Mouse (Mus musculus) retina, embryonic 14.5 days (tissue): Measurements from ENCODE around the gene Atf1.

Experiments used
- DNase-seq: peaks from one replicate; pipeline ENCODE4 v3.0.0-alpha.2; 2015; ENCODE audit warnings: low spot score

Gene Atf1

GRCm38 (mm10) chr15:100227663-100228534 lies at the start of gene Atf1:
Atf1 (plus strand) TSS chr15:100227819.
- peak; percentile 94 for DNase-seq

DNA sequence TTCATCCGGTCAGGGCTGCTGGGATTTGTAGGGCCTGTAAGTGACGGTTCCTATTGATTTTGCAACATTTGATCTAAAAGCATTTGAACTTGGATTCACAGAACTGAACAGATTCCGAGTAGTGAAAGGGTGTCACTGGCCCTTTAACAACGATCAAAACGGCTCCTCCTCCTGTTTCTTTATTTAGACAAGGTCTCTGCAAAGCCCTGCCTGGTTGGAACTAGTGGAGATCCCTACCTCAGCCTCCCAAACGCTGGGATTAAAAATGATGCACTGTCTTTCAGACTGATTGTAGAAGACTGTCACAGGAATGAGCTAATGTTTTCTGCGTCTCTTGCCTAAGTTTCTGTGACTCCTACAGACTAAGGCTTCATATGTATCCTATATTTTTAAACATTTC lies 49.1 kb upstream of the Atf1 start:
- no peak for DNase-seq

GRCm38 (mm10) chr15:100179685-100180084 lies 47.9 kb upstream of the Atf1 start:
- DNase-seq: no peak

- no peak for DNase-seq
These were observed 47.4 kb upstream of the Atf1 start for GRCm38 (mm10) chr15:100180221-100180620.

- no peak for DNase-seq
These were observed 45.8 kb upstream of the Atf1 start for GRCm38 (mm10) chr15:100181841-100182240.

DNA sequence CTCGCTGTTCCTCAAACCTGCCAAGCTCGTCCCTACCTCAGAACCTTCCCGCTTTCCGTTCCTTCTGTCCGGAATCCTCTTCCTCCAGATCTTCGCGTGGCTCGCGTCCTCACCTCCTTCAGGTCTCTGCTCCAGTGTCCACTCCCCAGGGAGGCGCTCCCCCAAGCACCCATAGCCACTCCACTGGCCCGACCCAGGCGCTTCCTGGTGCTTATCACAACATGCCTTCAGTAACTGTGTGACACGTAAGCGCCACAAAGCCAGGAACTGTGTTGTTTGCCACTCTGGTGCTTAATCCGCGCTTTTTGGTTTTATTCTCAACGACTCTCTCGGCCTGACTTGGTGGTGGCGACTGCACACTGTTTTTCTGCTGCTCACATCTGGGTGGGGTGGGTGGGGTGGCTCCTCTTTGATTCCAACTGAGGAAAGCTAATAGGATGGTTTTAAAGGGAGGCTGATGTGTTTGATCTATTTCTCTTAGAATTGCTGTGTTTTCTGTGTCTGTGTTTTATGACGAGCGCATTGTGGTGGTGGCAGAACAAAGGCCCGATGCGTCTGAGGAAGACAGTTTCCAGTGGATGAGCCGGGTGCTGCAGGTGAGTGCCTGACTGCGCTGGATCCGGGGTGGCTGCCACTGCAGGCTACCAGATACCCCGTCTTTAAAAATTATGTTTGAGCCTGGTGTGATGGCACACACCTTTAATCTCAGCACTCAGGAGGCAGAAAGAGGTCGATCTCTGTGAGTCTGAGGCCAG lies 44.9 kb upstream of the Atf1 start:
- DNase-seq: no peak

GRCm38 (mm10) chr15:100183510-100183909 lies 44.1 kb upstream of the Atf1 start:
- no peak for DNase-seq

DNA sequence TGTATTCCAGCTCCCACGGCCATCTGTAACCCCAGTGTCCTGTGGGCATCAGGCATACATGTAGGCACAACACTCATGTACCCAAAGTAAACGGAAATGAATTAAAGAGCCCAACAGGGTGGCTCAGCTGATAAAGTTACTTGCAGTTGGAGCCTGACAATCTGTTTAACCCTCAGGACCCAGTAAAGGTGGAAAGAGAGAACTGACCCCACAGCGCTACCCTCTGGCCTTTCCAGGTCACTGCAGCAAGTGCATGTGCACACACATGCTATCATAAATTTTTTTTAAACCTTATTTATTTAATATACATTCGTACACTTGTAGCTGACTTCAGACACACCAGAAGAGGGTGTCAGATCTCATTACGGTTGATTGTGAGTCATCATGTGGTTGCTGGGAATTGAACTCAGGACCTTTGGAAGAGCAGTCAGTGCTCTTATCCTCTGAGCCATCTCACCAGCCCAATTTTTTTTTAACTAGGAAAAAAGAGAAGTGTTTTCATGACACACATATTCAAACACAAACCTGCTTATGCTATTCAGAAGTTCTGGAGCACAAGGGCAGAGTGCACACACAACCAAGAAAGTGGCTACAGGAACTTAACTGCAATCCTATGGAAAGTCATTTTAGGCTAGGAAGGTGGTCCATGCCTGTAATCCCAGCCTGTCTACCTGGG lies 42.7 kb upstream of the Atf1 start:
- peak; percentile 43 for DNase-seq

- no peak for DNase-seq
These were observed 41.4 kb upstream of the Atf1 start for GRCm38 (mm10) chr15:100186234-100186633.

DNA sequence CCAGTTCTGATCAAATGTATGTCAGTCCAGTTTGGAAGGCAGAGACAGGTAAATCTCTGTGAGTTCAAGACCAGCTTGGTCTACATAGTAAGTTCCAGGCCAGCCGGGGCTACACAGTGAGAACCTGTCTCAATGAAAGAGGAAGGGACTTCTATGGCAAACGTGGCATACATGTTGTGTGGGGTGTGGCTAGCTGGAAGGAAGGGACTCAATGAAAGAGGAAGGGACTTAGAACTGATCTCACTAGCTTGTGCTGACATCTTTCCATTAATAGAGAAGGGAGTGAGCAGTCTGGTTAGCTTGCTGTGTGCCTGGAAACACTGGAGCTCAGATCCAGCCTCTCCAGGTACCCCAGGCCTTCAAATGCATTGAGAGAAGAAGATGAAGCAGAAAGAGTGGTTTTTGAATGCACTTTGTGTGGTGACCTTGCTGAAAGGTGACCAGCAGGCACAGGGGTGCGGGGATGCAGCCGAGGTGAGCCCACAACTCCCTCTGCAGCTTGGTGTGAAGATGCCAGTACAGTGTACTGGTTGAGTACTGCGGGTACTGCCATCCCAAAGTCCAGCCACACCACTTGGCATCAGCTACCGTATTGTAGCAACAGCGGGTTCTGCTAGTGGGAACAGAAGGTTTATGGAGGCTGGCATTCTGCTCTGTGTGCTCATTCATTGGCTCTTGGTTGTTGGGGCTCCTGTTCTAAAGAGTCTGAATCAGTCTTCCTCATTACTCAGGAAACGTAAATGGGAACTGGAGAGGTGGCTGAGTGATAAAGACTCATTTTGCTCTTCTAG lies 40.5 kb upstream of the Atf1 start:
- no peak for DNase-seq

DNA sequence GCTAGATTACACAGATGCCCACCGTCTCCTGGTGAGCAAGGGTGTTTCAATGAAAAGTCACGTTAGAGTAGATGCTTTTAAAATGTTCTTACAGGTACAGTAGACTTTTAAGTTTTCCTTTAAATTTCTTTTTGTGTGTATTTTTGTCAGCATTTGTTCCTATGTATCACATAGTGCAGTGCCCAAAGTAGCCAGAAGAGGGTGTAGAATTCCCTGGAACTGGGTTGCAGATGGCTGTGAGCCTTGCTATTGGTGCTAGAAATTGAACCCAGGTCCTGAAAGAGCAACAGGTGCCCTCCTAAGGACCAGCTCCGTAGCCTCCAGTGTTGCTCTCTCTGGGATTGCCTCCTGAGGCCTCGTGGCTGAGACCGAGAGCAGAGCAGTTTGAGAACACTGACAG lies 39.1 kb upstream of the Atf1 start:
- DNase-seq: peak; percentile 44

DNA sequence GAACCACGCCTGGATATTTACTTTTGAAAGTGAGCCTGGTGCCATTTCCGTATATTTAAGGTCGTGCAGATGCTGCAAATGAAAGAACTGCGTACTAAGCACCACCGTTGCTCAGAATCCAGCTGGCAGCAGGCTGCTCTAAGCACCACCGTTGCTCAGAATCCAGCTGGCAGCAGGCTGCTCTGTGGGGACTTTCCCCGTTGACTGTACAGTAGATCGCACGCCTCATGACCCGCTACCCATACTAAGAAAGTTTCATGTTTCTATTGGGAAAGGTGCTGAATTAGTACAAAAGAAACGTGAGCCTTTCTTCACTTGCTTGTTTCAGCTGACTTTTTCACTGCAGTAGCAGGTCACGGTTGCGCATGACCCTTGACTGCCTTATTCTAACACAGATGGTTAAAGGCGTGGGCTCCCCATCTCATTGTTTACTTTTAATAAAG lies 38.6 kb upstream of the Atf1 start:
- DNase-seq: no peak

- DNase-seq: no peak
These were observed 37.5 kb upstream of the Atf1 start for GRCm38 (mm10) chr15:100190083-100190482.

DNA sequence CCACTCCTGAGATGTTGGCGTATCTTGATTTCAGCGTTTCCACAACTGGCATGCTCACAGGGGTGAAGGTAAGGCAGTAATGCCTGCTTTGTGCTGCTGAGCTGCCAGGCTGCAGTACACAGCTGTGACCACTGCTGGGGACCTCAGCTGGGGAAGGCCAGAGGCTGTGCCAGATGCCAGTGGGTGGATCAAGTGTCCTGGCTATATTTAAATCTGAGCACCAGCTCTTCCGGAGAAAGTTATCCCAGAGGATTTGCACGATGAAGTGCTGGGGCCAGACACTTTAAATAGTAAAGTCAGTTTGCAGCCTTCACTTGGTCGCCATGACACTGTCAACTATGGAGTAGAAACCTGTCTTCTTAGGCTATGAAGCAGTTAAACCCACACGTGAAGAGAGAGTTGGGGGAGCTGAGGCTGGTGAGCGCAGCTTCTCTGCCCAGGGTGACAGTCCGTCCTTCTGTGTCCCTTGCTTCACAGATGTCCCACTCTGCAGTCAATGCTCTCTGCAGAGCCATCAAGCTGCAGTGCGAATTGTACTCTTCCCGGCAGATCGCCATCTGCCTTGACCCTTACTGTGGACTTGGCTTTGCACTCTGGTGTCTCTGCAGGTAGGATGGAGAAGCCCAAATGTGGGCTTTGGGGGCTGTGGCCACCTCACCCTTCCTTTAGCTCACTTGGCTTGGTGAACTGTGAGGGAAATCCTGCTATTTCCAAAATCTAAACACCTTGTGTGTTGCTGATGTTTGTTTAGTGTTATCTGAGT lies 28.5 kb upstream of the Atf1 start:
- no peak for DNase-seq

GRCm38 (mm10) chr15:100199790-100200189 lies 27.8 kb upstream of the Atf1 start:
- no peak for DNase-seq

GRCm38 (mm10) chr15:100201806-100202205 lies 25.8 kb upstream of the Atf1 start:
- DNase-seq: no peak

DNA sequence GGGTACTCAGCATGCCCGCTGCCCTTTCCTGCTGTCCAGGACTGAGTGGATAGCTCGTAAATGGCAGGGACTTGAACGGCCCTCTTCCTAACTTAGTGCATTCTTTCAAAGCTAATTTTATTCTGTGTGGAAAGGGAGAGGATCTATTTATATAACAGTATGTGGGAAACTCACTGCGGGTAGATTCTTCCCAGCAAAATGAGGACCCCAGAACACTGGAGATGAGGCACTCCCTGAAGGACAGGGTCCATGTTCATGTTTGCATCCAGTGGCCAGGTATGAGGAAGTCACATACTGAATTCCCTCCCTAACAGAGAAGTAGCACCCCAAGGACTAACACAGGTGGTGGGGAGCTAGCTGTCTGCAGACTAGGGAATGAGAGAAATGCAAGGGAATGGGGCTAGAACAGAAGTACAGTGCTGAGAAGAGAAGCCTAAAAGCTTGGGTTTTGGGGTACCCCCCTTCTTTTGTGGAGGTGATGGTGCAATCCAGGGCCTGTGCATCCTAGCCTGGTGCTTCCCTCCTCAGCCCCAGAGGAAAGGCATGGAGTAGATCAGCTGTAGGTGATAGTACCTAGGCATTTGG lies 25.1 kb upstream of the Atf1 start:
- DNase-seq: no peak

DNA sequence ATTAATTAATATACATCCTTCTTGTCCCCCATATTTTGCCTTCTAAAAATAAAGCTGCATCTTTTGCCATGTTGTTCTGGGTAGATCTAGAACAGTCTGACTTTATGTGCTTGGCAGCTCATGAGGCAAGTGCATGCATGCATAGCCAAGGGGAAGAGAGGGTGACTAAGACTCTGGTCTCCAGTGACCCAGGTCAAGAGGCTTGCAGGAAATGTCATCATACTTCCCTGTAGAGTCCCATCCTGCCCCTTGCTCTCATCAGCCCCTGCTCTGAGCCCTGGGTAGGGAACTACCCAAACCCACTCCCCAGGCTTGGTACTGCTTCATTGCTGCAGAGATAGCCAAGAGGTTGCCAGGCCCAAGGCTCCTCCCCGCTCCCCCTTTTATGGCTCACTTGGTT lies 23.0 kb upstream of the Atf1 start:
- no peak for DNase-seq

DNA sequence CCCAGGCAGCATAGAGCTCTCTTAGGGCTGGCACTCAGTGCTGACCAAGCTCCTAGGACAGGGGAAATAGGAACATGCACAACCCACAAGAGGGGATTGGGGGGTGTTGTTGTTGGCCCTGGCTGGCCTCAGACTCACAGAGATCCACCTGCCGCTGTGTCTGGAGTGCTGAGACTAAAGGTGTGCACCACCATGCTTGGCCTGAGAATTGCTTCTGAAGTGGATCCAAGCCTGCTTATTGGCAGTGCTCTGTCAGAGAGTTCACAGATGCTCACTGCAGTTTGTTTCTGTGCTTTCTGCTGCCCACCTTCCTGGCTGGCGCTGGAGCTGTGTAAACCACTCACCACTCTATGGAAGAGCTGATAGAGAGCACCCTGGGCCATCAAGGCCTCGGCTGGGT lies 17.6 kb upstream of the Atf1 start:
- DNase-seq: no peak

DNA sequence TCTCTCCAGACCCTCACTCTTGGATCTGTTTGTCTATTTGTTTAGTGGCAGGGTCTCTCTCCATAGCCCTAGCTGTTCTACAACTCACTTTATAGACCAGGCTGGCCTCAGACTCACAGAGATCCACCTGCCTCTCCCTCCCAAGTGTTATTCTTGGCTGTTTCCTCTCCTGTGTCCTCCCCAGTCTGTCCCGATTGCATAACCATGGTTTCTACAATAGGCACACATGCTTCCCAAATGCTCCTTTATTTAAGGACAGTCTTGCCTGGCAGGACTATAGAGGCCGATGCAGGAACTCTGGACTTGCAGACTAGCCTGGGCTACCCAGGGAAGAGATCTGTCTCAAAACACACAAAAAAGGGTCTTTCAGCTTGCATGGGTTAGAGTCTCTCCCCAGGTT lies 14.3 kb upstream of the Atf1 start:
- DNase-seq: no peak

DNA sequence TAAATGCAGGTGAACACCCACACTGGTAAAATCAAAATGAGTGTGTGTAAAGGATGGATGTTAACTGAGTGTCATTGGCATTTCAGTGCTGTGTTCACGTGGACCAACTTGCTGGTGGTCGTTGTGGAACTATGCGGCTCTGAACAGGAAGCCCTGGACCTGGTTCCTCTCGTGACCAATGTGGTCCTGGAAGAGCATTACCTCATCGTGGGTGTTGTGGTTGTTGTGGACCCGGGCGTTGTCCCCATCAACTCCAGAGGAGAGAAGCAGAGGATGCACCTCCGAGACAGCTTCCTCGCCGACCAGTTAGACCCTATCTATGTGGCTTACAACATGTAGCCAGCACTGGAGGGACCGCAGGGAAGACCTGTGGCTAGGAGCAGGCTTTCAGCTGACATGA lies 12.5 kb upstream of the Atf1 start:
- DNase-seq: no peak
